Mouse (Mus musculus): Measurements from ENCODE around the gene Nup160. TPM values are rescaled to one million over a fixed set of nuclear protein-coding genes. Genes with fewer than 3 reads are reported as not detected.

Gene Nup160
- polyA plus RNA-seq, 1 experiment, result 22.7 TPM

GRCm38 (mm10) chr2:90636853-90637252 is 40.2 kb upstream of the Nup160 start:
- Histone ChIP-seq H3K4me3 (ENCODE audit: control insufficient read depth, insufficient read depth, low read length) (no peak overlapping the region), H3K27me3 (ENCODE audit: control insufficient read depth, insufficient read depth, low read length) (no peaks in the 10 kb centered on the region), H3K27ac (ENCODE audit: control insufficient read depth, insufficient read depth, low read length) (no peak overlapping the region), H3K4me1 (replicated peaks; ENCODE audit: control insufficient read depth, insufficient read depth, low read length) (peaks cover 11% of the 10 kb centered on the region), H3K36me3 (ENCODE audit: control insufficient read depth, insufficient read depth, low read length) (no peaks in the 10 kb centered on the region)
- DNase-seq, result no peak
- TF ChIP-seq CTCF (IDR thresholded peaks at IDR 0.05; ENCODE audit: borderline replicate concordance, control insufficient read depth, extremely low read depth, insufficient read depth, low read length, poor library complexity) (no peak), POLR2A (IDR thresholded peaks at IDR 0.05; ENCODE audit: control insufficient read depth, extremely low read depth, insufficient read depth, low read length, poor library complexity) (no peak)
- WGBS, result 94% methylated on average over 7 of the region's 7 CpGs

GRCm38 (mm10) chr2:90638986-90639746 is 37.8 kb upstream of the Nup160 start:
- TF ChIP-seq POLR2A (IDR thresholded peaks at IDR 0.05; ENCODE audit: control insufficient read depth, extremely low read depth, insufficient read depth, low read length, poor library complexity) (no peak), CTCF (IDR thresholded peaks at IDR 0.05; ENCODE audit: borderline replicate concordance, control insufficient read depth, extremely low read depth, insufficient read depth, low read length, poor library complexity) (no peak)
- no peaks in the 10 kb centered on the region for H3K36me3 ChIP-seq (ENCODE audit: control insufficient read depth, insufficient read depth, low read length)
- H3K27me3 ChIP-seq (ENCODE audit: control insufficient read depth, insufficient read depth, low read length), result no peaks in the 10 kb centered on the region
- no peak overlapping the region for H3K27ac ChIP-seq (ENCODE audit: control insufficient read depth, insufficient read depth, low read length)
- H3K4me1 ChIP-seq (replicated peaks; ENCODE audit: control insufficient read depth, insufficient read depth, low read length), result peaks cover 11% of the 10 kb centered on the region
- WGBS, result 93% methylated on average over 8 of the region's 8 CpGs
- no peak for DNase-seq
- no peak overlapping the region for H3K4me3 ChIP-seq (ENCODE audit: control insufficient read depth, insufficient read depth, low read length)

- Histone ChIP-seq H3K4me3 (ENCODE audit: control insufficient read depth, insufficient read depth, low read length) (no peak overlapping the region), H3K4me1 (replicated peaks; ENCODE audit: control insufficient read depth, insufficient read depth, low read length) (peaks cover 11% of the 10 kb centered on the region), H3K27ac (ENCODE audit: control insufficient read depth, insufficient read depth, low read length) (no peak overlapping the region), H3K36me3 (ENCODE audit: control insufficient read depth, insufficient read depth, low read length) (no peaks in the 10 kb centered on the region), H3K27me3 (ENCODE audit: control insufficient read depth, insufficient read depth, low read length) (no peaks in the 10 kb centered on the region)
- DNase-seq, result no peak
- no peak for TF ChIP-seq CTCF (IDR thresholded peaks at IDR 0.05; ENCODE audit: borderline replicate concordance, control insufficient read depth, extremely low read depth, insufficient read depth, low read length, poor library complexity)
- no peak for TF ChIP-seq POLR2A (IDR thresholded peaks at IDR 0.05; ENCODE audit: control insufficient read depth, extremely low read depth, insufficient read depth, low read length, poor library complexity)
- WGBS, result 86% methylated on average over 5 of the region's 5 CpGs
These were observed 37.0 kb upstream of the Nup160 start for GRCm38 (mm10) chr2:90639747-90640699.

GRCm38 (mm10) chr2:90641007-90641709 is 35.9 kb upstream of the Nup160 start:
- H3K36me3 ChIP-seq (ENCODE audit: control insufficient read depth, insufficient read depth, low read length), result no peaks in the 10 kb centered on the region
- peaks cover 5% of the 10 kb centered on the region for H3K4me1 ChIP-seq (replicated peaks; ENCODE audit: control insufficient read depth, insufficient read depth, low read length)
- H3K4me3 ChIP-seq (ENCODE audit: control insufficient read depth, insufficient read depth, low read length), result no peak overlapping the region
- H3K27ac ChIP-seq (ENCODE audit: control insufficient read depth, insufficient read depth, low read length), result no peak overlapping the region
- DNase-seq, result no peak
- H3K27me3 ChIP-seq (ENCODE audit: control insufficient read depth, insufficient read depth, low read length), result no peaks in the 10 kb centered on the region
- TF ChIP-seq CTCF (IDR thresholded peaks at IDR 0.05; ENCODE audit: borderline replicate concordance, control insufficient read depth, extremely low read depth, insufficient read depth, low read length, poor library complexity) (no peak), POLR2A (IDR thresholded peaks at IDR 0.05; ENCODE audit: control insufficient read depth, extremely low read depth, insufficient read depth, low read length, poor library complexity) (no peak)
- WGBS, result 83% methylated on average over 10 of the region's 10 CpGs

GRCm38 (mm10) chr2:90641710-90642039 is 35.3 kb upstream of the Nup160 start:
- Histone ChIP-seq H3K27ac (ENCODE audit: control insufficient read depth, insufficient read depth, low read length) (no peak overlapping the region), H3K4me3 (ENCODE audit: control insufficient read depth, insufficient read depth, low read length) (no peak overlapping the region), H3K36me3 (ENCODE audit: control insufficient read depth, insufficient read depth, low read length) (no peaks in the 10 kb centered on the region), H3K4me1 (replicated peaks; ENCODE audit: control insufficient read depth, insufficient read depth, low read length) (peaks cover 5% of the 10 kb centered on the region), H3K27me3 (ENCODE audit: control insufficient read depth, insufficient read depth, low read length) (no peaks in the 10 kb centered on the region)
- TF ChIP-seq CTCF (IDR thresholded peaks at IDR 0.05; ENCODE audit: borderline replicate concordance, control insufficient read depth, extremely low read depth, insufficient read depth, low read length, poor library complexity) (no peak), POLR2A (IDR thresholded peaks at IDR 0.05; ENCODE audit: control insufficient read depth, extremely low read depth, insufficient read depth, low read length, poor library complexity) (no peak)
- DNase-seq, result no peak
- 53% methylated on average over 4 of the region's 4 CpGs for WGBS

GRCm38 (mm10) chr2:90647084-90647483 is 29.9 kb upstream of the Nup160 start:
- no peak for TF ChIP-seq POLR2A (IDR thresholded peaks at IDR 0.05; ENCODE audit: control insufficient read depth, extremely low read depth, insufficient read depth, low read length, poor library complexity)
- no peak for TF ChIP-seq CTCF (IDR thresholded peaks at IDR 0.05; ENCODE audit: borderline replicate concordance, control insufficient read depth, extremely low read depth, insufficient read depth, low read length, poor library complexity)
- peaks cover 3% of the 10 kb centered on the region; the same call in 1 of the 2 replicates for H3K4me1 ChIP-seq (replicated peaks; ENCODE audit: control insufficient read depth, insufficient read depth, low read length)
- DNase-seq, result no peak
- H3K27me3 ChIP-seq (ENCODE audit: control insufficient read depth, insufficient read depth, low read length), result no peaks in the 10 kb centered on the region
- WGBS, result 77% methylated on average over 6 of the region's 6 CpGs
- no peaks in the 10 kb centered on the region for H3K36me3 ChIP-seq (ENCODE audit: control insufficient read depth, insufficient read depth, low read length)
- H3K4me3 ChIP-seq (ENCODE audit: control insufficient read depth, insufficient read depth, low read length), result no peak overlapping the region
- H3K27ac ChIP-seq (ENCODE audit: control insufficient read depth, insufficient read depth, low read length), result no peak overlapping the region
